Mouse (Mus musculus) olfactory bulb, adult 2 months (tissue): ENCODE data around the gene Tmem35b. TPM values are rescaled to one million over a fixed set of nuclear protein-coding genes. Genes with fewer than 3 reads are reported as not detected.
A peak's percentile ranks its signal among the peaks of the same experiment; 100 is the strongest.
"Not testable (repeated sequence)": the region's sequence is repeated elsewhere in the genome, so short reads cannot be mapped to it uniquely, and the experiment has no call there.

Experiments used
- H3K27ac ChIP-seq: fragments of 200-500 bp; 2 replicates; pipeline ENCODE4 v1.5.1; 2012; ENCODE audit warnings: low read depth, low read length; ENCODE audit not compliant: insufficient read depth
- H3K4me1 ChIP-seq: fragments of 200-500 bp; 2 replicates; pipeline ENCODE4 v1.6.1; 2012; ENCODE audit warnings: low read length; ENCODE audit not compliant: control insufficient read depth, insufficient read depth
- H3K4me3 ChIP-seq: fragments of 200-500 bp; 2 replicates; pipeline ENCODE4 v1.5.1; 2012; ENCODE audit warnings: mild to moderate bottlenecking, low read depth, low read length, moderate library complexity; ENCODE audit not compliant: insufficient read depth
- CTCF ChIP-seq: fragments of 200-500 bp; IDR thresholded peaks from 2 replicates; pipeline ENCODE4 v1.5.1; 2012; ENCODE audit warnings: low read depth, mild to moderate bottlenecking, low read length, moderate library complexity; ENCODE audit not compliant: insufficient read depth
- POLR2A ChIP-seq: fragments of 200-500 bp; IDR thresholded peaks from 2 replicates; pipeline ENCODE4 v1.6.1; 2012; ENCODE audit warnings: mild to moderate bottlenecking, low read depth, low read length, moderate library complexity; ENCODE audit not compliant: insufficient read depth
- WGBS: fragments of 180-500 bp; shearing (Covaris S2); methylation state at CpG from one replicate; pipeline ENCODE4 v1.1.7; 2018; 5-methylcytosine and 5-hydroxymethylcytosine counted together
- polyA plus RNA-seq: library from polyadenylated mRNA; stranded (reverse); fragments of >200 nt; gene quantifications from 2 replicates; pipeline ENCODE4 v1.2.4, GENCODE M21; 2012; ENCODE audit warnings: low replicate concordance; ENCODE audit not compliant: missing spikeins, insufficient read depth, insufficient read length

Gene Tmem35b
- polyA plus RNA-seq: not detected in 2 replicates

DNA sequence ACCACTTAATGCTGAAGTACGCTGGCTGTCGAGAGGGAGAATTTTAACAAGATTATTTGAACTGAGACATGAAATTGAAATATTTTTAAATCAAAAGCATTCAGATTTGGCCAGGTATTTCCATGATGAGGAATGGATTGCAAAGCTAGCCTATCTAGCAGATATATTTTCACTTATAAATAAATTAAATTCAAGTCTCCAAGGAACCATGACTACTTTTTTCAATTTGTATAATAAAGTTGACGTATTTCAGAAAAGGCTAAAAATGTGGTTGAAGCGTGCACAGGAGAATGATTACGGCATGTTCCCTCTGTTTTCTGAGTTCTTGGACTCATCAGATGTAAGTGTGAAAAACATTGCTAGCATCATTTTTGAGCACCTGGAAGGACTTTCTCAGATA lies at the start of gene Tmem35b:
Gene Tmem35b, plus strand, starts transcription at position 301 of the 400 bp plus-strand sequence.
- Histone ChIP-seq H3K27ac (no peak within 1 kb of the TSS), H3K4me1 (peaks cover 8% of the 10 kb centered on the region), H3K4me3 (no peak within 1 kb of the TSS)
- WGBS: 96% methylated on average over 5 of the region's 5 CpGs
- no peak for TF ChIP-seq POLR2A
- TF ChIP-seq CTCF: no peak

DNA sequence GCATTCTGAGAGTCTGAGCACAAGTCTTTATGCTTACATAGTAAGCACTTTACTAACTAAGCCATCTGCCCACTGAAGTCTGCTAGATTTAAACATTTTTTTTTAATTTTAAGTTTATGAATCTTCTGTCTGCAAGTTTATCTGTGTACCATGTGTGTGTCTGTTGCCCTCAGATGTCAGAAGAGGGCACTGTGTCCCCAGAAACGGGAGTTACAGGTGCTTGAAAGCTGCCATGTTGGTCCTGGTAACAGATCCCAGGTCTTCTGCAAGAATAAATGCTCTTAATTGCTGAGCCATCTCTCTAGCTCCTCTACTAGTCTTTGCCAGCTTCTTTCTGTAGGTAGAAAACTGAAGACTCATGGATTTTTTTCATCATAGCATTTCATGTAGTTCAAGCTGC lies 48.6 kb upstream of the Tmem35b start:
- WGBS: 67% methylated on average over 1 of the region's 1 CpGs
- Histone ChIP-seq H3K27ac (no peak overlapping the region), H3K4me3 (no peak overlapping the region), H3K4me1 (no peaks in the 10 kb centered on the region; the same call in 1 of the 2 replicates)
- no peak for TF ChIP-seq POLR2A
- TF ChIP-seq CTCF: no peak

- TF ChIP-seq CTCF (no peak), POLR2A (peak; percentile 80)
- Histone ChIP-seq H3K4me3 (peak within 1 kb of the TSS; percentile 69), H3K4me1 (no peaks in the 10 kb centered on the region; the same call in 1 of the 2 replicates), H3K27ac (peak within 1 kb of the TSS; percentile 92)
- WGBS: under 1% methylated on average over 46 of the region's 46 CpGs
Measured at GRCm38 (mm10) chr4:127076875-127077548, 46.5 kb upstream of the Tmem35b start, which contains the start of gene Zmym6. Zmym6 (plus strand) TSS chr4:127077383.

DNA sequence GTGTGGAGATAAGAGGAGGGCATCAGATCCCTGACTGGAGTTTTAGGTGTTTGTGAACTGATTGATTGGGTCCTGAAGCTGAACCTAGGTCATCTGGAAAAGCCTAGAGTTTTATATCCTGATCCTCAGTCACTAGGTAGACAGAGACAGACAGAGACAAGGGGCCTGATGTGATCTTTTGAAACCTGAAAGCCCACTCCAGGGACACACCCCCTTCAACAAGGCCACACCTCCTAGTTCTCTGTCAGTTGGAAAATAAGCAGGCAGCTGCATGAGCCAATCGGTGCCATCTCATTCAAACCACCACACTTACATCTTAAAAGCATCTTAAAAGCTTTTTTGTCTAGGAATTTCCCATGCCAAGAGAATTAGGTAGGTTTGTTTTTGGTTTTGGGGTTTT lies 42.7 kb upstream of the Tmem35b start:
- H3K4me3 ChIP-seq: no peak overlapping the region
- 34% methylated on average over 1 of the region's 1 CpGs for WGBS
- TF ChIP-seq CTCF: no peak
- TF ChIP-seq POLR2A: no peak
- no peak overlapping the region for H3K27ac ChIP-seq
- no peaks in the 10 kb centered on the region; the same call in 1 of the 2 replicates for H3K4me1 ChIP-seq

DNA sequence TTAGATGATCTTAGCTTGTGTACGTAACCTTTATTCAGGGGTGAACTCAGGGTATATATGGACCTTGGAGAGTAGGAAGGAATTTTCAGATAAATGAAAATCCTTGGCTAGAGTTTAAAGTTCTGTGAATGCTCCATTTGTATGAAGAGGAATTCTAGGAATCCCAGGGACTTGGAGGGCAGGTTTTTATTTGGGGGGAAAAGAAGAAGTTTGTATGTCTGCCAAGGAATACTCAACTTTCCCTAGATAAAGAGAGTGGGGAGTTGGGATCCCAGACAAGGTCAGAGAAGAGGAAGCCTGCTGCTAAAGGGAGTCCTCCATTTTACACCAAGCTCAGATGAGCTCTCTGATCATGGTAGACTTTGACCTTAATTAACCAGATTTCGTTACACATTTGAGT lies 40.4 kb upstream of the Tmem35b start:
- no peaks in the 10 kb centered on the region; the same call in 1 of the 2 replicates for H3K4me1 ChIP-seq
- TF ChIP-seq POLR2A (no peak), CTCF (no peak)
- H3K27ac ChIP-seq: no peak overlapping the region
- 89% methylated on average over 2 of the region's 2 CpGs for WGBS
- H3K4me3 ChIP-seq: no peak overlapping the region

DNA sequence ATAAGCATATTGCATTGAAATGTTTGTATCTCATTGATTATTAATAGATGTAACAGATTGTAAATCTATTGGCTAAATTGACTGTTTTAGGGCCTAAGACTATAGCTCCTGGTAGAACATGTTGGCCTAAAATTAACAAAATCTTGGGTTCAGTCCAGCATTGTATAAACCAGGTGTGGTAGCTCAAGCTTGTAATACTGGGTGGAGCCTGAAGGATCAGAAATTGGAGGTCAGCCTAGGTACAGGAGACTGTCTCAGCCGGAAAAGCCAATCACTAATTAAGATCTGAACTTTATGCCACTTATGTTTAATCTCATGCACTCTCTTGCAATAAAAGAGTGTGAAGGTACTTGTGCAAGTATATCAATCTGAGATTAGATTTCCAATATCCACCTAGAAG lies 37.7 kb upstream of the Tmem35b start:
- 91% methylated on average over 1 of the region's 1 CpGs for WGBS
- H3K4me1 ChIP-seq: no peaks in the 10 kb centered on the region
- H3K27ac ChIP-seq: no peak overlapping the region
- H3K4me3 ChIP-seq: no peak overlapping the region
- TF ChIP-seq POLR2A (no peak), CTCF (no peak)

DNA sequence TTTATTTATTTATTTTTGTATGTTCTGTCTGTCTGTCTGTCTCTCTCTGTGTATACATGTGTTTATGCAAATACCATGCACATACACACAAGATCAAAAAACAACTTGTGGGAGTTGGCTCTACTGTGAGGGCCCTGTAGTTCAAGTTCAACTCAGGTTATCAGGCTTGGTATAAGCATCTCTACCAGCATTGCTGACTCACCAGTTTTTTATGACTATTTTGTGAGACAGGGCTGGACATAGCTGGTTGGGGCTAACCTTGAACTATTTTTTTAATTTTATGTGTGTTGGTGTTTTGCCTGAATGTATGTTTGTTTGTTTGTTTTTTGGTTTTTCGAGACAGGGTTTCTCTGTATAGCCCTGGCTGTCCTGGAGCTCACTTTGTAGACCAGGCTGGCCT lies 32.3 kb upstream of the Tmem35b start:
- 89% methylated on average over 1 of the region's 1 CpGs for WGBS
- Histone ChIP-seq H3K4me1 (no peaks in the 10 kb centered on the region), H3K27ac (no peak overlapping the region), H3K4me3 (no peak overlapping the region)
- no peak for TF ChIP-seq POLR2A
- TF ChIP-seq CTCF: no peak

GRCm38 (mm10) chr4:127095090-127095489 lies 28.4 kb upstream of the Tmem35b start:
- 89% methylated on average over 4 of the region's 4 CpGs for WGBS
- no peak overlapping the region for H3K27ac ChIP-seq
- TF ChIP-seq CTCF: no peak
- TF ChIP-seq POLR2A: no peak

GRCm38 (mm10) chr4:127099552-127099951 lies 23.9 kb upstream of the Tmem35b start:
- not testable (repeated sequence) for H3K4me1 ChIP-seq, H3K4me3 ChIP-seq, H3K27ac ChIP-seq
- WGBS: 94% methylated on average over 1 of the region's 2 CpGs

More at GRCm38 (mm10) chr4:127095090-127095489, 28.4 kb upstream of the Tmem35b start:
- Histone ChIP-seq H3K4me3 (no peak overlapping the region), H3K4me1 (no peaks in the 10 kb centered on the region)

DNA sequence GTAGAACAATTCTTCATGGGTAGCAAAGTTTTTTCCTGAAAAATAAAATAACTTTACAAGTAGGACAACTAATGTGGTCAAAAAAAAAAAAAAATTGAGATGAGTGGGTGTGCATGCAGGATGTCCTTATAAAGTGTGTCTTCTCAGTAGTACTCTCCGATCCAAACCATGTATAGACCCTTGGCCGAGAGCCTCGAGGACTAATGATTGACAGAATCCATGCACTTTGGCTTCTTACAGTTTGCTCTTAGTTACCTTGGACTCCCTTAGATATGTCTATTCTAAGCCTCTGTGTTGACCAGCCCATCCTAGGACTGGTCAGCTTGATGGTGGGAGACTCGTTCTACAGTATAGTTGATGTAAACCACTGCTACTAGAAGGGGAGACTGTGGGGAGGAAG lies 15.9 kb upstream of the Tmem35b start:
- H3K27ac ChIP-seq: no peak overlapping the region
- no peak for TF ChIP-seq CTCF
- no peak for TF ChIP-seq POLR2A
- WGBS: 96% methylated on average over 4 of the region's 4 CpGs
- H3K4me1 ChIP-seq: no peaks in the 10 kb centered on the region
- no peak overlapping the region for H3K4me3 ChIP-seq
